Mouse (Mus musculus) neutrophil, adult 5-6 weeks (primary cell): ENCODE data around the gene Nrarp. TPM values are rescaled to one million over a fixed set of nuclear protein-coding genes. Genes with fewer than 3 reads are reported as not detected.

Experiments
- ATAC-seq: fragments of 151-379, 151-347 bp; 2 replicates; pipeline ENCODE4 v1.8.0; 2017; ENCODE audit warnings: mild to moderate bottlenecking, moderate TSS enrichment; ENCODE audit not compliant: insufficient number of reproducible peaks, poor library complexity, low FRiP score, severe bottlenecking; ENCODE audit errors: extremely low read depth
- total RNA-seq: library from RNA; stranded (forward); fragments of 200-1000 nt; gene quantifications from 2 replicates; pipeline ENCODE4 v1.2.3, GENCODE M21; 2017

Nrarp gene
- total RNA-seq, 1 experiment from 2014 or later = 1.7 TPM

DNA sequence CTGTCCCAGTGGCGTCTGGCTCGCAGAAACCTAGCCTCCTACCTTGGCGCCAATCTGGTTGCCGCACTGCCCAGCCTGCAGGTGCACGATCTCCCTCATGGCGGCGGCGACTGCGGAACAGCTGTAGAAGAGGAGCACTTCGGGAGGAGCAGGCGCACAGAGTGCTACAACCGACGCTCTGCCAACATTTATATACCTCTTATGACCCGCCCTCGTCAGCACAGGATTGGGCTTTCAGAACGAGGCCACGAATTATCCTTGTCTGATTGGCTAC lies 43.9 kb downstream of the Nrarp start, which contains the start of gene Tubb4b:
Gene Tubb4b, minus strand, starts transcription at position 211 of the 274 bp plus-strand sequence.
- ATAC-seq = no peak

DNA sequence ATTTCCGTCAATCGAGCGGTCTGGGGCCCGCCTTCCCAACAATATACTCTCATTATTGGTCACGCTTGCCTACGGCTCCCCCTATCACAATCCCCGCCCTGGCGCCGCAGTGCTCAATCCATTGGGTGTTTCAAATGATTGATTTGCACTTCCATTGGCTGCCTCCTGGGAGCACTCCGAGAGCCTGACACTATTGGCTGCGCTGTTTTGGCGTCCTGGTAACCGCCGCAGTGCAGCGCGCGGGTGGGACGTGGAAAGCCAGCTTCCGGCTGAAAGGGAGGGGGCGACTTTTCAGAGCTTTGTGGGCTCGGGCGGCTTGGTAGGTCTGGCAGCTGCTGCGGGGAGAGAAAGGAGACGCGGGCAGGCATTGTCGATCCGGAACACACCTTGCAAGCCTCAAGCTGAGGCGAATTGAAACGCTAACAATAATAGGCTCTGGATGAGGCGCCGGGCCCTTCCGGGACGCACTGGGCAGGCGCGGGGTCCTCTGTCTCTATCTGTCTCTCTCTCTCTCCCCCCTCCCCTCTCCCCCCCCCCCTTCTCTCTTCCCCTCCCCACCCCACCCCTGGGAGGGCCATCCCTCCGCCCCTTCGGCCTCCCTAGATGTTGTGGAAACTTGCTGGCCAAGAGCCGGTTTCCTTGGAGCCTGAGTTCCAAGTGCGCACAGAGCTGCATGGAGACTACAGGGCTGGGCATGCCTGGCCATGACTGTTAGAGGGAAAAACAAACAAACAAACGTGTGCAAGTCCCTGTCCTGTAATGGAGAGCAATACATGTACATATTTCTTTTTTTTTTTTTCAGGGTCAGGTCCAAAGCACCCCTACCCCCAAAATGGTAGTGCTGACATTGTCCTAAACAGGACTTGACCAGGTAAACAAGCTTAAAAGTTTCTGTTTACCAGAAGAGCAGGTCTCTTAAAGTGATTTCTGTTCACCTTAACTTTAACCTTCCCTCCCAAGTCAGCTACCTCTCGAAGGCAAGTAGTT lies 44.5 kb downstream of the Nrarp start:
- peak; percentile 80 for ATAC-seq

DNA sequence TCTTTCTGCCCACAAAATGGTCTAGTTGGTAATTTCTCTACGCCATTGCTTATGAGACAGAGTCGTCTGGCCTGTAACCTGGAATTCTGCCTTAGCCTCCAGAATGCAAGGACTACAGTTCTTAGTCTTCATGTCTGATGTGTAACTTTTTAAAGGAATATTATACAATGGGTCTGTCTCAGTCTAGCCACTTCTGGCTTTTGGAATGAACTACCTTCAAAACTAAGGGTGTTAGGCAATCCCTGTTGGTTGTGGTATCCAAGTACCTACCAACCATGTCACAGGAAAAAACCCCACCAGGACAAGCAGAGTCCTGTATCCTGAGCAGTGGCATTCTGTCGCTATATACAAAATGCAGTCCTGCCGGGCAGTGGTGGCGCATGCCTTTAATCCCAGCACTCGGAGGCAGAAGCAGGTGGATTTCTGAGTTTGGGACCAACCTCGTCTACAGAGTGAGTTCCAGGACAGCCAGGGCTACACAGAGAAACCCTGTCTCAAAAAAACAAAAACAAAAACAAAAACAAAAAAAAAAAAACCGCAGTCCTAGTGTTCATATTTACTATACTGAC lies 45.3 kb downstream of the Nrarp start:
- ATAC-seq = no peak

DNA sequence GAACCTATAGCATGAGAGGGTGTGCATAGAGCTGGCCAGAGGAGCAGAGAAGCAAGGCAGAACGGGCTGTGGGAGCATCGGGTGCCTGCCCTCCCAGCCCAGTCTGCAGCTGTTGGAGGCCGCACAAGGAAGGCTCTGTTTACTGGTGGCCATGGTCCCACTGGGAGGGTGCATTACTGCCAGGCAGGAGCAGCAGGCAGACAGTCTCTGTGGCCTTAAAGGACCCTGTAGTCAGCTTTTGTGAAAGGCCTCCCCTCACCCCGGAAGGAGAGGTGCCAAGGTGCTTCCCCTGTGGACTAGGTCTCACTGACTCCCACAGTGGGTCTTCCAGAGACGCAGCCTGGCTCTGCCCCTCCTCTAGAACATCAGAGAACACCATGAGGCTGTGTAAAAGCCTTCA lies 46.3 kb downstream of the Nrarp start:
- ATAC-seq = no peak

DNA sequence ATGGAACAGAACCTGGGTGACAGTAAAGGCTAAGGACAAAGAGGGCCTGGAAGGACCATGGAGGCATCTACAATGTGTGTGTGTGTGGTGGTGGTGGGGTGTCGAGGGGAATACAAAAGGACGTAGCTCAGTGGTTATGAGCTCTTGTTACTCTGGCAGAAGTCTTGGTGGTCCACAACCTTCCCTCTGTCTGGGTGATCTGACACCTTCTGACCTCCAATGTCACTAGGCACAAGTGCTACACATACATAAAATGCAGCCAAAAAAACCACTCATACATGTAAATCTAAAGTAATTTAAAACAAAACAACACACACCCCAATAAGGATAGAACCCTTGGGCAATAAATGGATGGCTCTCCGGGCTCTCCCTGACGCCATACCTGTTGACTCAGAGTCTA lies 46.8 kb downstream of the Nrarp start:
- no peak for ATAC-seq

DNA sequence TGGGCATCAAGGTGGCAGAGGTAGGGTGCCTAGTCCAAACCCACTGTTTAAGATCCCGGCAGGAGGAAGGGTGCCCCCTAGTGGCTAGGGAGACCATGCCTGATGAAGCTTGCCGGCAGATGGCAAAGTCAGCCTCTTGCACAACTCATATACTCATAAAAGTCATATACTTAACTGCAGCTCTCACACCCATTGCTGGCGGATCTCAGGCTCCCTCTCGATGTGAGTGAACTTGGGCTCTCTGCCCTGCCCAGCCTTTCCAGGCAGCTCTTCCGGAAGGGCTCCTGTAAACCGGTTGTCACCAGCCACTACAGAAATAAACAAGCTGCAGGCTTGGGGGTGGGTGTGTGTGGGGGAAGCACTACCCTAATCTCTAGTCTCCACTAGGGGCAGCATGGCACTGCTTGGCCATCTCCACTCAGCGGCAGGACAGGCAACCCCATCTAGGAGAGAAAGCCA lies 47.9 kb downstream of the Nrarp start:
- ATAC-seq = peak; percentile 47

DNA sequence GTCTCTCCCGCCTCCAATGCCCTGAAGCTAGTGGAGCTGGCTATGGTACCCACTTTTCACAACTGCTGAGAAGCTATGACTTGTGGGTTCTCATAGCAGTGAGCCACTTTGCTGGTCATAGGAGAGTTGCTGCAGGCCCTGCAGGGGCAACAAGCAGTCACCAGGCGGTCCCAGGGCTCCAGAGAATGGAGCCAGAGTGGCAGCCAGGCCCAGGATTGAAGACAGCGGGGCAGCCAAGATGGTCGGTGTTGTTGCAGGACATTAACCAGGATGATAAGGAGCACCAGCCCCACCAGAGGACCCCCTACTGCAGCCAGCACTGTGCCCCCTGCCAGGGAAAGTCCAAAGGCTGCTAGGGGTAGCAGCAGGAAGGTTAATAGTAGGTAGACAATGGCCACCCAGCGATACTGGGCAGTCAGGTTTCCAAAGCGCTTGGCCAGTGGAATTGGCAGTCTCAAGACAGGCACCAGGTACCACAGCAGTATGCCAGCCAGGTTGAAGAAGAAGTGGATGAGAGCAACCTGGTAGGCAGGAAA lies 48.5 kb downstream of the Nrarp start:
- no peak for ATAC-seq

DNA sequence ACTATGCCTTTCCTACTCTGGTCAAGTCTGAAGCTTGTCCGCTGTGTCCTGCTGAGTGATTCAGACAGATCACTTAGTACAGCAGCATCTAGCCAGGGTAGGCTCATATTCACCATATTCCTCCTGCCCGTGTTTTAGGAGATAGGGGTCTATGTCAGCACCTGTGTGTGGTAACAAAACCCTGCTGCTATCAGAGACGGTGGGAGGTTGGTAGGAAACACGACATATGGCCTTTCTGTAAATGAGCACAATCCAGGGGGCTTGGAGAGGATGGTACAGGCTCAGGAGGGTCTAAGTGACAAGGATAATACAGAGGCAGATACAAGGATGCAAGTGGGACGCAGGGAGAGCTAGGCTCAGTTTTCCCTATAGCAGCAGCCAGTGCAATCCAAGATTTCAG lies 49.0 kb downstream of the Nrarp start:
- no peak for ATAC-seq

DNA sequence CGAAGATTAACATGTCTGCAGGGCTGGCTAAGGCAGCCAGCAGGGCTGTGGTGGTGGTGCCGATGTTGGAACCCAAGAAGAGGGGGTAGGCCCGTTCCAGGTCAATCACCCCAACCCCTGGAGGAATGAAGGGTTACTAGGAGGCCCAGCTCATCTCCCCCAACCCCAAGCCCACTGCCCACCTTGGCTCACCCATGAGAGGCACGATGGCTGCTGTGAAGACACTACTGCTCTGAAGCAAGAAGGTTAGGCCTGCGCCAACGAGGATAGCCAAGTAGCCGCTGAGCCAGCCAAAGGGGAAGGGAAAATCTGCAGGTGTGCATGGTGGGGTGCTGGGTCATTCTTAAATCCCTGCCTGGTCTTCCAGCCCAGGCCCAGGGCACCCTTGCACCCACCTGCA lies 50.0 kb downstream of the Nrarp start:
- no peak for ATAC-seq

DNA sequence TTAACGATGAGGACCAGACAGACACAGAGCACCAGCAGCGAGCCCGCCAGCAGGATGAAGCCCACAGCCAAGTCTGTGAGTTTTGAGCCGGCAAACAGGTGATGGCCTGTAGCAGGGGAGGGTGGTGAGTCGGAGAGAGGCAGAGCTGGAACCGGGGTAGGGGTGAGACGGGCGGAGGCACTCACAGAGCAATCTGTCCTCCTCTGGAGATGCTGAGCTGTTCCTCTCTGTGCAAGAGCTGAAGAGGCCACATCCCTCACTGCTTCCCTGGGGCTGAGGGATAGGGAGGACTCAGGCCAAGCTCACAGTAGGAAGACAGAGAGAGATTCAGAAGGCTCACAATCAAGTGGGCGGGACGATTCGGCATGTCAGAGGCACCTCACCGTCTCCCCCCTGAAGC lies 50.5 kb downstream of the Nrarp start:
- no peak for ATAC-seq

Other genes starting within 250 kb of the Nrarp start
- 163 and 167 TPM in 2 replicates for gene Arrdc1, start 245.5 kb upstream of the Nrarp start, total RNA-seq
- 3.6 and 4.5 TPM in 2 replicates for gene Zmynd19, start 231.0 kb upstream of the Nrarp start, total RNA-seq
- 10.1 and 11.3 TPM in 2 replicates for gene Dph7, start 218.4 kb upstream of the Nrarp start, total RNA-seq
- 45.7 and 55.7 TPM in 2 replicates for gene Mrpl41, start 205.7 kb upstream of the Nrarp start, total RNA-seq
- gene Pnpla7, start 204.7 kb upstream of the Nrarp start, total RNA-seq = 194 and 205 TPM in 2 replicates
- 21.5 and 22.8 TPM in 2 replicates for gene Nsmf, start 126.4 kb upstream of the Nrarp start, total RNA-seq
- gene Entpd8, start 100.5 kb upstream of the Nrarp start, total RNA-seq = not detected in 2 replicates
- gene Noxa1, start 85.6 kb upstream of the Nrarp start, total RNA-seq = not detected in 2 replicates
- gene Tor4a, start 16.1 kb downstream of the Nrarp start, total RNA-seq = 50.0 and 56.1 TPM in 2 replicates
- 95.0 and 104 TPM in 2 replicates for gene Nelfb, start 30.7 kb downstream of the Nrarp start, total RNA-seq
- gene Stpg3, start 33.9 kb downstream of the Nrarp start, total RNA-seq = not detected in 2 replicates
- not detected in 2 replicates for gene Fam166a, start 38.0 kb downstream of the Nrarp start, total RNA-seq
- gene Tubb4b, start 43.9 kb downstream of the Nrarp start, total RNA-seq = 222 and 223 TPM in 2 replicates
- not detected in 2 replicates for gene Slc34a3, start 53.6 kb downstream of the Nrarp start, total RNA-seq
- not detected in 2 replicates for gene Rnf224, start 56.0 kb downstream of the Nrarp start, total RNA-seq
- gene Rnf208, start 61.5 kb downstream of the Nrarp start, total RNA-seq = 0.58 TPM in 1 of 2 replicates, not detected in the other
- gene Cysrt1, start 61.7 kb downstream of the Nrarp start, total RNA-seq = 1.0 TPM in 1 of 2 replicates, not detected in the other
- 6.1 and 8.7 TPM in 2 replicates for gene AL732309.1, start 66.1 kb downstream of the Nrarp start, total RNA-seq
- 6.9 and 16.7 TPM in 2 replicates for gene Tmem203, start 74.7 kb downstream of the Nrarp start, total RNA-seq
- gene Tprn, start 81.9 kb downstream of the Nrarp start, total RNA-seq = 4.9 and 6.9 TPM in 2 replicates
- 31.0 and 33.0 TPM in 2 replicates for gene Ssna1, start 91.7 kb downstream of the Nrarp start, total RNA-seq
- gene Anapc2, start 91.7 kb downstream of the Nrarp start, total RNA-seq = 49.5 and 82.2 TPM in 2 replicates
- gene Tmem210, start 107.4 kb downstream of the Nrarp start, total RNA-seq = not detected in 2 replicates
- not detected in 2 replicates for gene Lrrc26, start 109.2 kb downstream of the Nrarp start, total RNA-seq
- gene Grin1, start 138.4 kb downstream of the Nrarp start, total RNA-seq = not detected in 2 replicates
- 49.2 and 79.5 TPM in 2 replicates for gene Man1b1, start 151.6 kb downstream of the Nrarp start, total RNA-seq
- 24.7 and 25.5 TPM in 2 replicates for gene Dpp7, start 175.6 kb downstream of the Nrarp start, total RNA-seq
- gene Uap1l1, start 184.9 kb downstream of the Nrarp start, total RNA-seq = 8.7 and 11.7 TPM in 2 replicates
- gene Sapcd2, start 191.6 kb downstream of the Nrarp start, total RNA-seq = not detected in 2 replicates
- not detected in 2 replicates for gene Entpd2, start 215.1 kb downstream of the Nrarp start, total RNA-seq
- gene Npdc1, start 218.6 kb downstream of the Nrarp start, total RNA-seq = not detected in 2 replicates
- gene Fut7, start 242.5 kb downstream of the Nrarp start, total RNA-seq = 4.0 and 4.5 TPM in 2 replicates
- gene Abca2, start 247.9 kb downstream of the Nrarp start, total RNA-seq = 15.7 and 21.4 TPM in 2 replicates